Mouse (Mus musculus) heart, embryonic 16.5 days (tissue): Measurements from ENCODE around the gene Rasgrp4. TPM values are rescaled to one million over a fixed set of nuclear protein-coding genes. Genes with fewer than 3 reads are reported as not detected.
A peak's percentile ranks its signal among the peaks of the same experiment; 100 is the strongest.

ENCODE experiments used
- ATAC-seq: fragments of 200-750 bp; cut with Nextera tagmentation; replicated peaks from 2 replicates; pipeline ENCODE4 v1.8.0; 2017; ENCODE audit warnings: moderate number of reproducible peaks; ENCODE audit not compliant: insufficient read depth, low FRiP score; ENCODE audit errors: extremely low read depth
- H3K27ac ChIP-seq: fragments of 300-500 bp; sonication (generic); 2 replicates; pipeline ENCODE4 v1.5.1; 2014; ENCODE audit warnings: mild to moderate bottlenecking, low read length, control low read depth, moderate library complexity
- H3K27me3 ChIP-seq: fragments of 300-500 bp; sonication (generic); 2 replicates; pipeline ENCODE4 v1.6.1; 2014; ENCODE audit warnings: low read length, mixed read lengths; ENCODE audit not compliant: control insufficient read depth, insufficient read depth
- H3K36me3 ChIP-seq: fragments of 300-500 bp; sonication (generic); 2 replicates; pipeline ENCODE4 v1.6.1; 2014; ENCODE audit not compliant: control insufficient read depth, insufficient read depth
- H3K4me1 ChIP-seq: fragments of 300-500 bp; sonication (generic); 2 replicates; pipeline ENCODE4 v1.6.1; 2014; ENCODE audit warnings: low read length, mixed read lengths; ENCODE audit not compliant: control insufficient read depth, insufficient read depth
- H3K4me2 ChIP-seq: fragments of 300-500 bp; sonication (generic); 2 replicates; pipeline ENCODE4 v1.6.1; 2014; ENCODE audit warnings: low read depth, mild to moderate bottlenecking, control low read depth, low read length
- H3K4me3 ChIP-seq: fragments of 300-500 bp; sonication (generic); 2 replicates; pipeline ENCODE4 v1.5.1; 2014; ENCODE audit warnings: mild to moderate bottlenecking, control low read depth, low read length
- H3K9ac ChIP-seq: fragments of 300-500 bp; sonication (generic); 2 replicates; pipeline ENCODE4 v1.6.1; 2014; ENCODE audit warnings: low read length, control low read depth
- H3K9me3 ChIP-seq: fragments of 300-500 bp; sonication (generic); replicated peaks from 2 replicates; pipeline ENCODE4 v1.6.1; 2016; ENCODE audit warnings: low read length; ENCODE audit not compliant: control insufficient read depth
- WGBS: fragments of 180-500 bp; shearing (Covaris S2); extraction: QIAGEN DNeasy Blood & Tissue Kit; methylation state at CpG from one replicate; pipeline ENCODE4 v1.1.7; 2014; 5-methylcytosine and 5-hydroxymethylcytosine counted together
- polyA plus RNA-seq: library from polyadenylated mRNA; unstranded; fragments of >200 nt; fragmentation: Nextera tagmentation; extraction: Ambion mirVana; gene quantifications from 2 replicates; pipeline ENCODE4 v1.2.1, GENCODE M21; 2015

Rasgrp4 gene
- polyA plus RNA-seq, 1 experiment from 2014 or later, result 0.38 TPM

GRCm38 (mm10) chr7:29119526-29119925 lies 15.1 kb upstream of the Rasgrp4 start:
- Histone ChIP-seq H3K9me3 (no peaks in the 10 kb centered on the region), H3K36me3 (no peaks in the 10 kb centered on the region), H3K9ac (no peak overlapping the region), H3K4me2 (no peak overlapping the region), H3K4me1 (0 out of 2 replicates have a peak, but pooled peaks cover 2% of the 10 kb centered on the region), H3K27me3 (peaks cover 9% of the 10 kb centered on the region; the same call in 1 of the 2 replicates), H3K4me3 (no peak overlapping the region), H3K27ac (no peak overlapping the region)
- ATAC-seq, result no peak
- 68% methylated on average over 1 of the region's 1 CpGs for WGBS

- Histone ChIP-seq H3K9me3 (no peaks in the 10 kb centered on the region), H3K27ac (no peak overlapping the region)
- 86% methylated on average over 9 of the region's 9 CpGs for WGBS
Observed at GRCm38 (mm10) chr7:29122821-29123220, 11.8 kb upstream of the Rasgrp4 start.

GRCm38 (mm10) chr7:29123531-29124358 lies 10.9 kb upstream of the Rasgrp4 start:
- WGBS, result 43% methylated on average over 5 of the region's 5 CpGs
- Histone ChIP-seq H3K4me1 (peaks cover 6% of the 10 kb centered on the region; the same call in 1 of the 2 replicates), H3K27ac (no peak overlapping the region), H3K4me3 (no peak overlapping the region), H3K27me3 (peaks cover 5% of the 10 kb centered on the region; the same call in 1 of the 2 replicates), H3K9ac (no peak overlapping the region), H3K4me2 (no peak overlapping the region), H3K36me3 (no peaks in the 10 kb centered on the region), H3K9me3 (no peaks in the 10 kb centered on the region)
- ATAC-seq, result no peak

More at GRCm38 (mm10) chr7:29122821-29123220, 11.8 kb upstream of the Rasgrp4 start:
- peaks cover 6% of the 10 kb centered on the region; the same call in 1 of the 2 replicates for H3K4me1 ChIP-seq
- no peak overlapping the region for H3K9ac ChIP-seq
- H3K36me3 ChIP-seq, result no peaks in the 10 kb centered on the region
- no peak overlapping the region for H3K4me3 ChIP-seq
- peaks cover 8% of the 10 kb centered on the region; the same call in 1 of the 2 replicates for H3K27me3 ChIP-seq
- ATAC-seq, result no peak
- no peak overlapping the region for H3K4me2 ChIP-seq

GRCm38 (mm10) chr7:29124970-29125369 lies 9.7 kb upstream of the Rasgrp4 start, which contains the start of gene Ryr1:
Ryr1 (minus strand) TSS chr7:29125179.
- H3K4me1 ChIP-seq, result peaks cover 6% of the 10 kb centered on the region; the same call in 1 of the 2 replicates
- H3K4me3 ChIP-seq, result peak within 1 kb of the TSS; percentile 43
- H3K4me2 ChIP-seq, result peak within 1 kb of the TSS; percentile 75
- H3K36me3 ChIP-seq, result no peaks in the 10 kb centered on the region
- ATAC-seq, result peak; percentile 64; the same call in 1 of the 2 replicates
- peaks cover 5% of the 10 kb centered on the region; the same call in 1 of the 2 replicates for H3K27me3 ChIP-seq
- H3K27ac ChIP-seq, result no peak within 1 kb of the TSS
- under 1% methylated on average over 16 of the region's 16 CpGs for WGBS
- H3K9ac ChIP-seq, result peak within 1 kb of the TSS; percentile 33; the same call in 1 of the 2 replicates
- H3K9me3 ChIP-seq, result no peaks in the 10 kb centered on the region

- no peaks in the 10 kb centered on the region for H3K36me3 ChIP-seq
- no peak for ATAC-seq
- no peak overlapping the region for H3K9ac ChIP-seq
- H3K27ac ChIP-seq, result no peak overlapping the region
- H3K4me3 ChIP-seq, result no peak overlapping the region
- peaks cover 6% of the 10 kb centered on the region; the same call in 1 of the 2 replicates for H3K4me1 ChIP-seq
- H3K9me3 ChIP-seq, result no peaks in the 10 kb centered on the region
- whole genome bisulfite sequencing, result 18% methylated on average over 7 of the region's 7 CpGs
- no peak overlapping the region for H3K4me2 ChIP-seq
- peaks cover 5% of the 10 kb centered on the region; the same call in 1 of the 2 replicates for H3K27me3 ChIP-seq
Observed at GRCm38 (mm10) chr7:29126173-29126915, 8.3 kb upstream of the Rasgrp4 start.

- Histone ChIP-seq H3K36me3 (no peaks in the 10 kb centered on the region), H3K9me3 (no peaks in the 10 kb centered on the region), H3K4me2 (no peak overlapping the region), H3K4me3 (no peak overlapping the region), H3K9ac (no peak overlapping the region), H3K4me1 (peaks cover 6% of the 10 kb centered on the region; the same call in 1 of the 2 replicates), H3K27me3 (peaks cover 5% of the 10 kb centered on the region; the same call in 1 of the 2 replicates), H3K27ac (no peak overlapping the region)
- 74% methylated on average over 2 of the region's 2 CpGs for WGBS
- ATAC-seq, result no peak
Observed at GRCm38 (mm10) chr7:29128725-29129124, 5.9 kb upstream of the Rasgrp4 start.

- Histone ChIP-seq H3K4me3 (no peak overlapping the region), H3K27me3 (peaks cover 15% of the 10 kb centered on the region), H3K27ac (no peak overlapping the region), H3K4me2 (peak overlapping the region; percentile 50), H3K9ac (no peak overlapping the region), H3K36me3 (no peaks in the 10 kb centered on the region), H3K9me3 (no peaks in the 10 kb centered on the region), H3K4me1 (no peaks in the 10 kb centered on the region; the same call in 1 of the 2 replicates)
- ATAC-seq, result no peak
- WGBS, result 7% methylated on average over 4 of the region's 4 CpGs
Observed at GRCm38 (mm10) chr7:29134230-29134629, 421 bp upstream of the Rasgrp4 start.

- Histone ChIP-seq H3K9ac (no peak overlapping the region), H3K9me3 (no peaks in the 10 kb centered on the region), H3K4me2 (no peak overlapping the region), H3K36me3 (no peaks in the 10 kb centered on the region), H3K27ac (no peak overlapping the region), H3K4me1 (no peaks in the 10 kb centered on the region; the same call in 1 of the 2 replicates), H3K27me3 (peaks cover 15% of the 10 kb centered on the region), H3K4me3 (no peak overlapping the region)
- ATAC-seq, result no peak
- WGBS, result 36% methylated on average over 16 of the region's 16 CpGs
Observed at GRCm38 (mm10) chr7:29137429-29137828, 2.8 kb downstream of the Rasgrp4 start.
